Mouse (Mus musculus) embryo, embryonic 9.5 days (tissue): Measurements from ENCODE around the gene Ephb1.

Experiments used
- DNase-seq: peaks from one replicate; pipeline ENCODE4 v3.0.0-alpha.2; 2017; ENCODE audit errors: extremely low spot score

Gene Ephb1

DNA sequence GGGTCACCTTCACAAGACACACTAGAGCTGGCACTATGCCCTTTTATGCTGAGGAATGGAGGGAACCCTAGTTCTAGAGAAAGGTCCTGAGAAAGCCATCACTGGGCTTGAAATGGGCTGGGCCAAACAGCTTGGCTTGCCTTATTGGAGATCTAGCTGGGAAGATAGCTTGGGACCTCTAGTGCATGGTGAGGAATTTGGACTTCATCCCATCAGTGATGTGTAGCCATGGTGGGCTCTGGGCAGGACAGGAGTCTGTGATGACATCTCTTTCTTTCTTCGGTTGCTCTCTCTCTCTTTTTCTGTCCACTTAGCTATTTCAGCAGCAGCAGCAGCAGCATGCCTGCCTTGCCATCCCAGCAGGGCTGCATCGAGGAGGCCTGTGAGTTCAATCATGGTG is 439.4 kb downstream of the Ephb1 start:
- no peak for DNase-seq

DNA sequence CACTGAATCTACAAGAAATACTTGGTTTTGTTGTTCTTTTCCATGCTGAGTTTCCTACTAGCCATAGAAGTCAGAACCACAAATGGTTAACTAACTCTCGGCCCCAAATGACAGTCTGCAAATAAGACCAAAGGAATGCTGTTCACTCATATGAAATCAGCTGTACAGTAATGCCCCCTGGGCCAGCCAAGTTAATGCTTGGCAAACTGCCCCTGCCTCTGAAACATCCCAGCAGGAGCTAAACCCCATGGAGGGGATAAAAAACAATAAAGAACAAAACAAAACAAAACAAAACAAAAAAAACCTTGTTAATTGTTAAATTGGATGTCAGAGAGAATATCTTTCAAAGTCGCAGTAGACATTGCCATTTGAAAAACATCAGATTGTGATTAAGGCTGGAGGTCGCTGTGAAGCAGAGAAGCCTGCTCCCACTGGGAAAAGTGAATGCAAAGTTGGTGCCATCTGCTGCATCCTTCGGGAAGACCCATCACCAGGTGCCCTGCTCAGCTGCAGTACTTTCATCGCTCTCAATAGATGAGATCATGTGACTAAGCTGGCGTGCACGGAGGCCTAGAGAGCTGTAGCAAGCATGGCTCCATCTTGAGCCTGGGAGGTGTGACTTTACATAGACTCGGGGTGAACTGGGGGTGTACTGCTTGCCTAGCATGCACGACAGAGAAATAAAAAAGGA is 443.2 kb downstream of the Ephb1 start:
- DNase-seq, result no peak

DNA sequence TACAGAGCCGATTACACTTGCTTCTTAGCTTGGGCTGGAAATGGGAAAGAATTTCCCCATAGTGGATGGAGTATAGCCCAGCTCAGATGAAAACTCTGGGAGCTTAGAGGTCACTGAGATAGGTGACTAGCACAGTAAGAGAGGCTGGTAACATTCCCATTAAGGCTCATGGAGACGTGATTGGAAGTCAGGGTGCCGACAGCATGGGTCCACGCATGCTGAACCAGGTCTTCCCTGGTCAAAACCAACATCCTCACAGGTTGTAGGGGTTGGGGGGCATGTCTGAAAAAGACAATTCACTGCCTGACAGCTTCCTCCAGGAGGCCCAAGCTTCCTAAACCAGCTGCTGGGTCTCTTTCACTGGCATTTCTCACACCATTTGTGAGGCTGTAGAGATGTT is 445.0 kb downstream of the Ephb1 start:
- no peak for DNase-seq

DNA sequence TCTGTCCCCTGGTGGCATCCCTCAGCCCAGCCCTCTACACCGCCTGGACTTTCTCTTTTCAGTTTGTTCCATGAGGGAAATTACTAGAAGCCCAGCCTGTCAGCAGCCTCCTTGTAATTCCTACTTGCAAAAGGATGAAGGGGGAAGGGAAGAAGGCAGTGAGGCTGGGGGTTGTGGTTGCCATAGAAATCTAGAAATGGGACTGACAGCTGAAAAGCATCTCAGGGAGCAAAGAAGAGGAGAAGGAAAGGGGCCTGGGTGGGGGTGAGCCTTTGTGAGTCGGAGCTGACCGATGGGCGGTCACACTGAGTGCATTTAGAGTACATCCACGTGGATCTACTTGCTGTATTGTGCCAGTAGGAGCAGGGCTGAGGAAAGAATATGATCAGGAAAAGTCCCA is 445.6 kb downstream of the Ephb1 start:
- peak; percentile 29 for DNase-seq

DNA sequence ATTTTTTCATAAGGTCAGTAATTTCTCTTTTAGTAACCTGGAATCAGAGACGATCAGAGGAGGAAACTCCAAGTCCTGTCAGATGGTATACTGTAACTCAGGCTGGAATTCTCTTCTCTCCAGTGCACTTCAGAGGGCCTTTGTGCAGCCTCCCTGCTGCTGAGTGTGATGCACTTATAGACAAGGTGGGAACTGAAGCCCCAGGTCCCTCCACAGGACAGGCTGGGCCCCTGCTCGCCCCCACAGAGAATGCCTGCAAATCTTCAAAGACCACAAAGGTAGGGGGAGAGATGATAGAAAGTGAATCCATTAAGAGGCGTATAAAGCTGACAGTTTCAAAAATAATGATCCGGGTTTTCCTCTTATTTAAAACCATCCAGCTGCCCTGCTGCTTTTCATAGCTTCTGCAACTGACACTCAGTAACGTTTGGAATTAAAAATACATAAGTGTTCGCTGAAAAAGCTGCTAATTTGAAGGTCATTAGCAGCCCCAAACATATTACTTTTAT is 446.7 kb downstream of the Ephb1 start:
- no peak for DNase-seq

DNA sequence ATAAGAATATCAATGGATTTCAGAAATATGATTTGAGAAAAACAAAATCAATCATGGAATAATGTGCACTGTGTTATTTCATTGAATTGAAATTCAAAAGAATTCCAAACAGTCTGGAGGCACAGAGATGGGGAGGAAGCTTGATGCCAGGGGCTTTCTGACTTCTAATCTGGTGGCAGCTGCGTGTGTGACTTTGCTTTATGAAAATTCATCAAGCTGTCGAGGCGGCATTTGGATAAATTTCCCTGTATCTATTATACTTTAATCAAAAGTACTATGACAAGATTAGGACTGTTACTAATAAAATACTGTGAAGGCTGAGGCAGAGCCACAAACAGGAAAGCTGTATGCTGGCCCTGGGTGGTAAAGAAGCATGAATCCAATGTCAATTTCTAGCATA is 451.1 kb downstream of the Ephb1 start:
- DNase-seq, result no peak

DNA sequence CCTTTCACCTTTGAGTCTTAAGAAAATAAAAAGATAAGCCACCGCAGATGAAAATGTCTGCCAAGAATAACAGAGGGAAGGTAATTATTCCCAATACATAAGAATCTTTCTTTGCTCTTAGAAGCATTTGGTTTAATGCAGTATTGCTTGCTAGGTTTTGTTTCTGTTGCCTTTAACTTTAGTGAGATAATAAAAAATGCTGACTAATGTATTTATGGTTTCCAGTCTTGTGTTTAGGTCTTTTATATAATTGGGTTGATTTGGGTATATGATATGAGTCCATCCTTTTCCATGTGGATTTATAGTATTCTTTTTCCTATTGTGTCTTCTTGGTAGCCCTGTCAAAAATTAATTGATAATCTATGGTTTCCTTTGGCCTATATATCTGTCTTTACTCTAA is 456.6 kb downstream of the Ephb1 start:
- no peak for DNase-seq

DNA sequence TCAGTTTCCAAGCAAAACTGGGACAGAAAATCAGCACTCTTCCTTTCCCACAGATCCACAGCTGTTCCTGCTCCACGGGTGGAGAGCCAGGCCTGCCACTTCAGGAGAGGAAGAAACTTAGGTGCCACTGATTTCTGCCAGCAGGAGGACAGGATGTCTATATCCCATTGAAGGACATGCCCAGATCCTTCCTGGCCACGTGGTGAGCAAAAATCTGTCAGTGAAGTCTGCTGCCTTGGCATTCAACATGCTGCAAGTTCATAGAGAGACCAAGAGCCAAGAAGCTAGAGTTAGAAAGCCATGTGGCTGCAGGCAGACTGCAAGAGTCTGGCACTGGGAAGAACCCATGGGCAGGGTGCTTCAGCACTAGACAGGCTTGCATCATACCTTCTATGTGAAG is 471.2 kb downstream of the Ephb1 start:
- DNase-seq, result no peak

DNA sequence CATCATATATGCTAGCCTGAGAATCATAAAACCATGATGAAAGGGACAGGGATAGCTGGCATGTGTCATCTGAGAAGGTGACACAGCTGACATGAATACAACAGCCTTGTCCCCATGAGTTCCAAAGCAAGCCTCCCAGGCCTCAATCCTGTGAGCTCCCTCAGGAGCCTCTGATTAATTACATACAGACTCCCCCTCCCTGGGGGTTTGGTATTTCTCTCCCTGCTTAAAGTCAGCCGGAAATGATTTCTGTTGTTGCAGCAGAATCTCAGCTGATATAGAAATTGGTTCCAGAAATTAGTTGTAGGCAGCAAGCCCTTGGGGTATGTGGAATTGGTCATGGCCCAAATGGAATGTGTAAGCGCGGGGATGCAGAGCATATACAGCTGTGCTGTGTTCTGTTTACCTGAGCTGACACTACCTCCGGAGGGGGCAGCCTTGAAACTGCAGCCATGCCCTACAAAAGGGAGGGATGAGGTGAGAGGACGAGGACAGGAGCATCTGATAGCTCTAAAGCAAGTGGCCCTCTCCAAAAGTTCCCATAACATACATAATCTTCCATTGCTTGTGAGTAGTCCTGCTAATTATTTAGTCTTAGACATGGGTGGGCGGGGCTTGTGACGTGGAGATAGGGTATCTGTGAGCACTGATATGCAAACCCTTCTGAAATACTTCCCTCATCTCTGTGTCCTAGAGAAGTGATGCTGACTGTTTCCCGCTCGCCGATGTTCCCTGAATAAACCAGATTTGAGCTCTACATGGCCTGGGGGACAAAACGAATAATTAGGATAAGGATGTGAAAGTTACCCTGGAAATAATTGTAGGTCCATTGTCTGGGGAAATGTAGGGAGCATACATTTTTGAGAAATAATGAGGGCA is 477.1 kb downstream of the Ephb1 start:
- DNase-seq, result no peak

DNA sequence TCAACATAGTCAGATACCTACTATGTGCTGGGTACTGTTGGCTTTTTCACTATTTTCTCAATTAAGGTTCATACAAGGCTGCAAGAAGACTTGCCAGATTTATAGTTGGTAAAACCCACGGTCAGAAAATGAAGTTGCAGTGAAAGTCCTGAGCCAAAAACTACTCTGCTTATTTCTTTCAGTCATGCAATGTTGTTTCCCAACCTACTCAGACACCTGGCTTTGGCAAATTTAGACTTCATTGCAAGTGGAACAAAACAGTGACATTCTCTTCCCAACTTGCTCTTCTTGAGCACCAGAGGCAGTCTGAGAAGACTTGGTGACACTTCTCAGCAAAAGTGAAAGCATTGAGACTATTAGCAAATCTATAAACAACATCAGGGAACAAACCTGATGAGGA is 479.2 kb downstream of the Ephb1 start:
- no peak for DNase-seq
